Mouse (Mus musculus) CH12.LX (cell line): ENCODE data around the gene Leng9. TPM values are rescaled to one million over a fixed set of nuclear protein-coding genes. Genes with fewer than 3 reads are reported as not detected.

Experiments
- DNase-seq: peaks from one replicate; pipeline ENCODE4 v3.0.0-alpha.2; 2013; ENCODE audit errors: extremely low read depth
- H3K27ac ChIP-seq: 2 replicates; pipeline ENCODE4 v1.5.1; 2012; ENCODE audit warnings: low read depth, mild to moderate bottlenecking, control low read depth, moderate library complexity; ENCODE audit not compliant: insufficient read depth
- H3K27me3 ChIP-seq: replicated peaks from 2 replicates; pipeline ENCODE3; 2012; ENCODE audit warnings: inconsistent platforms
- H3K36me3 ChIP-seq, 2 experiments: replicated peaks in 1 of 2; 2 replicates each; pipeline versions ENCODE3 to v1.6.1; 2012; ENCODE audit warnings: inconsistent platforms in 1 of 2, low read length in 1 of 2, mild to moderate bottlenecking in 1 of 2, mixed read lengths in 1 of 2, moderate library complexity in 1 of 2; ENCODE audit not compliant: control insufficient read depth in 1 of 2, insufficient read depth in 1 of 2
- H3K4me1 ChIP-seq, 2 experiments: 2 replicates each; pipeline ENCODE4 v1.6.1; 2012; ENCODE audit warnings: inconsistent platforms in 1 of 2, moderate library complexity in 1 of 2; ENCODE audit not compliant: insufficient read depth in 2 of 2, control insufficient read depth in 1 of 2
- H3K4me2 ChIP-seq: 2 replicates; pipeline ENCODE4 v1.6.1; 2012; ENCODE audit warnings: low read depth, mild to moderate bottlenecking, control low read depth; ENCODE audit not compliant: poor library complexity, insufficient read depth, severe bottlenecking
- H3K4me3 ChIP-seq, 3 experiments: fragments of 150-350 bp in 1 of 3; sonication (generic) in 1 of 3; replicated peaks in 1 of 3; 2 replicates each; pipeline versions ENCODE3 to v1.5.1; 2011 to 2012; ENCODE audit warnings: low read depth in 2 of 3, low read length in 2 of 3, mild to moderate bottlenecking in 2 of 3, moderate library complexity in 2 of 3, control low read depth in 1 of 3, improper control_type of control experiment in 1 of 3, inconsistent platforms in 1 of 3, mixed read lengths in 1 of 3; ENCODE audit not compliant: poor library complexity in 1 of 3
- H3K79me2 ChIP-seq: replicated peaks from 2 replicates; pipeline ENCODE4 v1.6.1; 2012; ENCODE audit warnings: mild to moderate bottlenecking, moderate library complexity; ENCODE audit not compliant: control insufficient read depth, poor library complexity, insufficient read depth, severe bottlenecking; ENCODE audit errors: extremely low read depth
- H3K9ac ChIP-seq: 2 replicates; pipeline ENCODE4 v1.6.1; 2012; ENCODE audit warnings: low read depth, mild to moderate bottlenecking, control low read depth, moderate library complexity; ENCODE audit not compliant: insufficient read depth
- H3K9me3 ChIP-seq: replicated peaks from 2 replicates; pipeline ENCODE3; 2012; ENCODE audit warnings: low read length, inconsistent platforms, mixed read lengths
- BHLHE40 ChIP-seq: IDR thresholded peaks from 2 replicates; pipeline ENCODE4 v1.6.1; 2011; ENCODE audit warnings: mild to moderate bottlenecking, low read depth, low read length, improper control_type of control experiment
- CHD1 ChIP-seq: IDR thresholded peaks from 2 replicates; pipeline ENCODE4 v1.6.1; 2012; ENCODE audit warnings: low read depth, low read length, improper control_type of control experiment, inconsistent platforms
- CHD2 ChIP-seq: IDR thresholded peaks from 2 replicates; pipeline ENCODE4 v1.6.1; 2011; ENCODE audit warnings: low read length, improper control_type of control experiment
- CTCF ChIP-seq, 2 experiments: IDR thresholded peaks in 1 of 2; conservative IDR thresholded peaks in 1 of 2; 2 replicates each; pipeline ENCODE4 v1.5.1; 2011 to 2012; ENCODE audit warnings: low read depth in 2 of 2, low read length in 2 of 2, improper control_type of control experiment in 1 of 2, inconsistent platforms in 1 of 2, mild to moderate bottlenecking in 1 of 2, moderate library complexity in 1 of 2
- ELF1 ChIP-seq: IDR thresholded peaks from 2 replicates; pipeline ENCODE4 v1.6.1; 2014; ENCODE audit warnings: low read depth, mild to moderate bottlenecking, inconsistent platforms, low read length, improper control_type of control experiment
- EP300 ChIP-seq: IDR thresholded peaks from 2 replicates; pipeline ENCODE4 v1.6.1; 2011; ENCODE audit warnings: low read length, improper control_type of control experiment
- ETS1 ChIP-seq: conservative IDR thresholded peaks from 2 replicates; pipeline ENCODE4 v1.6.1; 2012; ENCODE audit warnings: low read depth, mild to moderate bottlenecking, inconsistent platforms, low read length, improper control_type of control experiment, moderate library complexity
- GABPA ChIP-seq: IDR thresholded peaks from 2 replicates; pipeline ENCODE4 v1.6.1; 2012; ENCODE audit warnings: low read depth, low read length, improper control_type of control experiment, inconsistent platforms; ENCODE audit not compliant: insufficient replicate concordance
- HCFC1 ChIP-seq: IDR thresholded peaks from 2 replicates; pipeline ENCODE4 v1.6.1; 2012; ENCODE audit warnings: low read depth, mild to moderate bottlenecking, inconsistent platforms, low read length, improper control_type of control experiment
- IRF4 ChIP-seq: IDR thresholded peaks from 2 replicates; pipeline ENCODE4 v1.6.1; 2014; ENCODE audit warnings: low read depth, mild to moderate bottlenecking, inconsistent platforms, low read length, improper control_type of control experiment
- JUN ChIP-seq: IDR thresholded peaks from 2 replicates; pipeline ENCODE4 v1.6.1; 2011; ENCODE audit warnings: low read depth, mild to moderate bottlenecking, low read length, improper control_type of control experiment, moderate library complexity; ENCODE audit not compliant: insufficient read depth
- KAT2A ChIP-seq: IDR thresholded peaks from 2 replicates; pipeline ENCODE4 v1.6.1; 2012; ENCODE audit warnings: low read length, improper control_type of control experiment, inconsistent platforms; ENCODE audit not compliant: insufficient replicate concordance
- MAFK ChIP-seq: IDR thresholded peaks from 2 replicates; pipeline ENCODE4 v1.6.1; 2011; ENCODE audit warnings: low read length, improper control_type of control experiment; ENCODE audit not compliant: insufficient replicate concordance
- MAZ ChIP-seq: IDR thresholded peaks from 2 replicates; pipeline ENCODE4 v1.6.1; 2012; ENCODE audit warnings: low read depth, mild to moderate bottlenecking, inconsistent platforms, low read length, improper control_type of control experiment, moderate library complexity
- MEF2A ChIP-seq: IDR thresholded peaks from 2 replicates; pipeline ENCODE4 v1.6.1; 2014; ENCODE audit warnings: low read depth, mild to moderate bottlenecking, inconsistent platforms, low read length, improper control_type of control experiment, borderline replicate concordance
- MYC ChIP-seq: IDR thresholded peaks from 2 replicates; pipeline ENCODE4 v1.6.1; 2011; ENCODE audit warnings: low read depth, mild to moderate bottlenecking, improper control_type of control experiment, low read length
- NELFE ChIP-seq: IDR thresholded peaks from 2 replicates; pipeline ENCODE4 v1.6.1; 2011; ENCODE audit warnings: low read depth, low read length, improper control_type of control experiment
- NRF1 ChIP-seq: IDR thresholded peaks from 2 replicates; pipeline ENCODE4 v1.6.1; 2014; ENCODE audit warnings: low read depth, mild to moderate bottlenecking, inconsistent platforms, low read length, improper control_type of control experiment, moderate library complexity
- PAX5 ChIP-seq: IDR thresholded peaks from 2 replicates; pipeline ENCODE4 v1.6.1; 2012; ENCODE audit warnings: low read length, inconsistent platforms, mixed read lengths
- POLR2AphosphoS2 ChIP-seq: IDR thresholded peaks from 2 replicates; pipeline ENCODE4 v1.6.1; 2011; ENCODE audit warnings: low read depth, low read length, improper control_type of control experiment
- RCOR1 ChIP-seq: conservative IDR thresholded peaks from 2 replicates; pipeline ENCODE4 v1.6.1; 2012; ENCODE audit warnings: low read depth, mild to moderate bottlenecking, inconsistent platforms, low read length, improper control_type of control experiment
- SMC3 ChIP-seq: IDR thresholded peaks from 2 replicates; pipeline ENCODE4 v1.6.1; 2011; ENCODE audit warnings: low read depth, low read length, improper control_type of control experiment
- TBP ChIP-seq: conservative IDR thresholded peaks from 2 replicates; pipeline ENCODE4 v1.6.1; 2011; ENCODE audit warnings: low read depth, low read length, improper control_type of control experiment
- TCF12 ChIP-seq: IDR thresholded peaks from 2 replicates; pipeline ENCODE4 v1.6.1; 2014; ENCODE audit warnings: low read depth, mild to moderate bottlenecking, inconsistent platforms, low read length, improper control_type of control experiment
- USF1 ChIP-seq: IDR thresholded peaks from 2 replicates; pipeline ENCODE4 v1.6.1; 2014; ENCODE audit warnings: low read depth, mild to moderate bottlenecking, inconsistent platforms, low read length, improper control_type of control experiment
- USF2 ChIP-seq: conservative IDR thresholded peaks from 2 replicates; pipeline ENCODE4 v1.6.1; 2011; ENCODE audit warnings: low read depth, low read length, improper control_type of control experiment
- ZKSCAN1 ChIP-seq: IDR thresholded peaks from 2 replicates; pipeline ENCODE4 v1.6.1; 2012; ENCODE audit warnings: low read depth, inconsistent platforms, low read length, improper control_type of control experiment, borderline replicate concordance
- ZMIZ1 ChIP-seq: IDR thresholded peaks from 2 replicates; pipeline ENCODE4 v1.6.1; 2012; ENCODE audit warnings: low read depth, mild to moderate bottlenecking, inconsistent platforms, low read length, improper control_type of control experiment
- ZNF384 ChIP-seq: IDR thresholded peaks from 2 replicates; pipeline ENCODE4 v1.6.1; 2012; ENCODE audit warnings: low read depth, low read length, improper control_type of control experiment, inconsistent platforms
- dilution Hi-C: fragments of 300-500 bp; cut with MboI; formaldehyde crosslinking; loops from 2 replicates; pipeline ENCODE4 v1.14.3; 2020; ENCODE audit warnings: low sequenced_read_pairs; ENCODE audit not compliant: extremely low pct_unique_long_range_greater_than_20kb, extremely low pct_ligation_motif_present
- in situ Hi-C: fragments of 300-500 bp; cut with MboI; formaldehyde crosslinking; loops from 3 replicates; pipeline ENCODE4 v1.14.3; 2019; ENCODE audit warnings: low sequenced_read_pairs, low pct_ligation_motif_present, low pct_unique_long_range_greater_than_20kb, mixed read lengths
- polyA plus RNA-seq: library from polyadenylated mRNA; unstranded; fragments of >175 nt; gene quantifications from 2 replicates; pipeline ENCODE4 v1.2.1, GENCODE M21; 2012; ENCODE audit warnings: low read depth; ENCODE audit not compliant: insufficient read length
- total RNA-seq, 2 experiments: library from RNA; depleted of rRNA; stranded (reverse); fragments of 300-350 nt in 1 of 2; fragments of >200 nt in 1 of 2; gene quantifications; 2 replicates each; pipeline ENCODE4 v1.2.3; 2012 to 2014

Leng9 gene
- total and polyA plus RNA-seq, 3 experiments, result 1.1 to 1.2 (median 1.2) TPM

GRCm38 (mm10) chr7:4137746-4138145, 12.4 kb downstream of the Leng9 start:
- no peaks in the 10 kb centered on the region for H3K27me3 ChIP-seq
- peaks cover 37 to 69% of the 10 kb centered on the region in 2 experiments for H3K36me3 ChIP-seq
- peak overlapping the region; percentile 67 for H3K9ac ChIP-seq
- in situ Hi-C loops, result no loop called here
- dilution Hi-C loops, result no loop called here
- H3K27ac ChIP-seq, result no peak overlapping the region
- H3K9me3 ChIP-seq, result no peaks in the 10 kb centered on the region
- TF ChIP-seq NRF1, result no peak
- TF ChIP-seq USF2, result no peak
- TF ChIP-seq HCFC1, result no peak
- no peak for TF ChIP-seq KAT2A
- TF ChIP-seq POLR2AphosphoS2, result no peak
- TF ChIP-seq CTCF (conservative IDR thresholded peaks at IDR 0.05 in 1 of 2, IDR thresholded peaks at IDR 0.05 in 1 of 2; ENCODE audit: low read depth in 2 of 2, low read length in 2 of 2), result no peak
- no peak for TF ChIP-seq ZKSCAN1
- peaks cover 23% of the 10 kb centered on the region for H3K79me2 ChIP-seq
- peak overlapping the region; percentile 44 for H3K4me2 ChIP-seq
- peak overlapping the region; percentile 86 to 97 (median 95) for H3K4me3 ChIP-seq
- DNase-seq, result no peak
- peaks cover 16 to 73% of the 10 kb centered on the region in 2 experiments for H3K4me1 ChIP-seq

GRCm38 (mm10) chr7:4136771-4137531, 13.2 kb downstream of the Leng9 start, which contains the start of gene Leng8:
TSS of gene Leng8 (plus strand) at chr7:4137039.
- peaks cover 29 to 69% of the 10 kb centered on the region in 2 experiments for H3K36me3 ChIP-seq
- in situ Hi-C loops (no loop called here), dilution Hi-C loops (no loop called here)
- H3K4me1 ChIP-seq, result peaks cover 14 to 65% of the 10 kb centered on the region in 2 experiments
- H3K27ac ChIP-seq, result peak within 1 kb of the TSS; percentile 89
- H3K79me2 ChIP-seq, result peaks cover 23% of the 10 kb centered on the region
- peak within 1 kb of the TSS; percentile 86 to 97 (median 95) for H3K4me3 ChIP-seq
- H3K9me3 ChIP-seq, result no peaks in the 10 kb centered on the region
- H3K9ac ChIP-seq, result peak within 1 kb of the TSS; percentile 76
- H3K4me2 ChIP-seq, result peak within 1 kb of the TSS; percentile 85
- no peaks in the 10 kb centered on the region for H3K27me3 ChIP-seq
- DNase-seq, result peak; percentile 98
- peak; percentile 89 for TF ChIP-seq ZMIZ1
- peak; percentile 61 for TF ChIP-seq MAZ
- TF ChIP-seq USF1, result 0 out of 2 replicates have a peak, but pooled peaks have one; percentile 17
- TF ChIP-seq CTCF (conservative IDR thresholded peaks at IDR 0.05 in 1 of 2, IDR thresholded peaks at IDR 0.05 in 1 of 2; ENCODE audit: low read depth in 2 of 2, low read length in 2 of 2), result no peak
- TF ChIP-seq JUN, result peak; percentile 66; the same call in 1 of the 2 replicates
- TF ChIP-seq NRF1, result peak; percentile 94
- peak; percentile 87; the same call in 1 of the 2 replicates for TF ChIP-seq KAT2A
- TF ChIP-seq ZKSCAN1, result no peak
- peak; percentile 100 for TF ChIP-seq ELF1
- TF ChIP-seq IRF4, result peak; percentile 97
- peak; percentile 69; the same call in 1 of the 2 replicates for TF ChIP-seq MAFK
- TF ChIP-seq RCOR1, result no peak
- peak; percentile 52; the same call in 1 of the 2 replicates for TF ChIP-seq MEF2A
- 0 out of 2 replicates have a peak, but pooled peaks have one; percentile 36 for TF ChIP-seq TBP
- no peak for TF ChIP-seq SMC3
- no peak for TF ChIP-seq PAX5
- TF ChIP-seq ETS1, result peak; percentile 80
- no peak for TF ChIP-seq EP300
- peak; percentile 97 for TF ChIP-seq BHLHE40
- TF ChIP-seq MYC, result peak; percentile 84
- TF ChIP-seq NELFE, result peak; percentile 93
- TF ChIP-seq POLR2AphosphoS2, result peak; percentile 92
- TF ChIP-seq HCFC1, result peak; percentile 90
- peak; percentile 30; the same call in 1 of the 2 replicates for TF ChIP-seq GABPA
- no peak for TF ChIP-seq CHD1
- peak; percentile 18; the same call in 1 of the 2 replicates for TF ChIP-seq ZNF384
- peak; percentile 97 for TF ChIP-seq CHD2
- peak; percentile 82 for TF ChIP-seq TCF12
